Mouse (Mus musculus) monocyte, adult 2 months (primary cell): Measurements from ENCODE around the gene Rras.
"Not testable (repeated sequence)": the region's sequence is repeated elsewhere in the genome, so short reads cannot be mapped to it uniquely, and the experiment has no call there.

ENCODE experiments used
- DNase-seq, 2 experiments: peaks; one replicate each; pipeline ENCODE4 v3.0.0; 2022; ENCODE audit warnings: low spot score in 2 of 2, low read depth in 1 of 2

Gene Rras

GRCm38 (mm10) chr7:44999753-45000152 is 18.0 kb upstream of the Rras start:
- no peak for DNase-seq

DNA sequence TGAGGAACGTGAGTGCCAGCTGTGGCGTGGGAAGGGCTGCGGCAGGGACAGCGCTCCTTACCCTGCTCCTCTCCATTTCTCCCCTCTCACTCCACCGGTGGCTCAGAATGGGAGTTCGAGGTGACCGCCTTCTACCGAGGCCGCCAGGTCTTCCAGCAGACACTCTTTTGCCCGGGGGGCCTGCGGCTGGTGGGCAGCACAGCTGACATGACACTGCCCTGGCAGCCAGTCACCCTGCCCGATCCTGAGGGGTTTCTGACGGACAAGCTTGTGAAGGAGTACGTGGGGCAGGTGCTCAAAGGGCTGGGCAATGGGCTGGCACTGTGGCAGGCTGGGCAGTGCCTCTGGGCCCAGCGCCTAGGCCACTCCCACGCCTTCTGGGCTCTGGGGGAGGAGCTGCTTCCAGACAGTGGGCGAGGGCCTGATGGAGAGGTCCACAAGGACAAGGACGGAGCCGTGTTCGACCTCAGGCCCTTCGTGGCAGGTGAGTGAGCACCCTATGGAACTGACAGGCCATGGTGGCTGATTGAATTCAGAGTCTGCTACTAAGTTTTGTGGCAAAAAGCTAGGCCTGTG is 17.1 kb upstream of the Rras start:
- DNase-seq: no peak

DNA sequence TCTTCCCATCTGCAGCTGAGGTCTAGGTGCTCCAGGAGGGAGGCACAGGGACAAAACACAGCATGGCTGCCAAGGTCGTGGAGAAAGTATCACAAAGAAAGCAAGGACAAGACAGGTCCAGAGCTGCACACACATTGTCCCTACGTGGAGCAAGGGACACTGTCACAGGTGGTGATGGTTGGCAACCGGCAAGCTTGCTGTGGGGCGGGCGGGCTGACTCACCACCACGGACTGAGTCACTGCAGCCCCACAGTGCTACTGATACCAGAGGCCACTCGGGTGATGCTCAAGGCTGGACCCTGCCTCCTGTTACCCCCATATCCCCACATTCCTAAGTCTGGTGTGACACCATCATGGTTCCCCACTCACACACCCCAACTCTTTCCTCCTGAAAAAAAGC is 15.3 kb upstream of the Rras start:
- DNase-seq: no peak

GRCm38 (mm10) chr7:45004546-45004945 is 13.2 kb upstream of the Rras start:
- no peak for DNase-seq

GRCm38 (mm10) chr7:45005321-45005992 is 12.3 kb upstream of the Rras start:
- DNase-seq: no peak

DNA sequence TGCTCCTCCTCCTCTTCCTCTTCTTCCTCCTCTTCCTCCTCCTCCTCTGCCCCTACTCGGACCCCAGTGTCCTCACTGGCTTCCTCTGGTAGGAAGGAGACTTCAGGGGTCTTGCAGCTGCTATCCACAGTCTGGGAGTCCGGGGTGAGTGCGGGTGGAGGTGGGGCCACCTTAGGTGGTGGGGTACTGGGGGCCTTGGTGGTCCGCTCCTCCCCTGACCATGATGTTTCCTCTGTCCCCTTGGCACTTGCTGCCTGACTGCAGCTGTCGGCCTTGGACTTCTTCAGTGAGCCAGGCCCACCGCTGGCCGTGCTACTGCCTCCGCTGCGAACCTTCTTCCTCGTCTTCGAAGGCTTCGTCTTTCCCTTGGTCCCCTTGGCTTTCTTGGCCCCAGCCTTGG is 11.3 kb upstream of the Rras start:
- no peak for DNase-seq

DNA sequence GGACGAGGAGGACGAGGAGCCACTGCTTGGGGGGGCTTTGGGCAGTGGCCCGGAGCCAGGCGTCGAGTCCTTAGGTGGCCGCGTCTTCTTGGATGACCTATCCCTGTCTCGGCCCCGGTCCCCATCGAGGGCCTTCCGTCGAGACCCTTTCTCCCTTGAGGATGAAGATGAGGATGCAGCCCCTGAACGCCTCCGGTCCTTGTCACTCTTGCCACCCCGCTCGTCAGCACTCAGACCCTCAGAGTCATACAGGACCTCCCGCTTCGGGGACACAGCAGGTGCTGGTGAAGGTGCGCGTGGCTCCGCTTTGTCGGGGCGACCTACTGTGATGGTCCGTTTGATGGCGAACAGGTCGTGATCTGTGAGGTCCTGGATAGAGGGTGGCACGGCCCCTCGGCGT is 10.6 kb upstream of the Rras start:
- DNase-seq: no peak

DNA sequence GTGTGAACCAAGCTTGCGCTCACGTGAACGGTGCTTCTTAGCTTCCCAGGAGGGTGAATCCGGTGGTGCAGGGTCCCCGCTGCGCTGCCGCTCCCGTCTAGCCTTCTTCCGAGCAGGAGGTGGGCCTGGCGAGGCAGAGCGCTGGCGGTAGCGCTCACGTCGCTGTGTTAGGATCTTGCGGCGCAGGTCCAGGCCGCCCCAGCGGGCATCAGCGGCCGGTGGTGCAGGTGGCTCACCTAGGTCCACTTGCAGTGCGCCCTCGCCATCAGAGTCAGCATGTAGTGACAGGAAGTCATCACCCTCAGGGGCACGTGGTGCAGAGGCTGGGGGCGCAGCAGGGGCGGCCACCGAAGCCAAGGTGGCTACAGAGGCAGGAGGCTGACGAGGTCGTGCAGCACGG is 9.9 kb upstream of the Rras start:
- no peak for DNase-seq

- DNase-seq: no peak
These were observed 9.3 kb upstream of the Rras start for GRCm38 (mm10) chr7:45008411-45008810.

- DNase-seq: no peak
These were observed 5.8 kb upstream of the Rras start for GRCm38 (mm10) chr7:45012011-45012410.

- DNase-seq: no peak
These were observed 4.9 kb upstream of the Rras start for GRCm38 (mm10) chr7:45012824-45013223.

GRCm38 (mm10) chr7:45013366-45014095 is 4.2 kb upstream of the Rras start:
- no peak for DNase-seq

DNA sequence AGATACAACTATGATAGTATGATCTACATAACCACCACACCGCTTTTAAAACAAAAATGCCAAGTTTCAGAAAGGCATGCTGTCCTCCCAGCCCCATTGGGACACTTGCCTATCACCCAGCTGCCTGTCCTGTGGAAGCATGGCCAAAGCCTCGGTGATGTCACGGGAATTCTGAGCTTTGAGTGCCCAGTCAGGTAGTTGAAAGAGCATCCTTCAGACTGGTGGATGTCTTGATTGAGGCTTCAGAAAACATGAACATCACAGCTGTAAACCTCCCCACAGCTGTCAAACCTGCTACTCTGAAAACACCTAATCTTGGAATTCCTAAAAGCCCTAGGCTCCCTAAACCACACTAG is 3.7 kb upstream of the Rras start:
- DNase-seq: no peak

GRCm38 (mm10) chr7:45015344-45015956 is 2.3 kb upstream of the Rras start:
- no peak for DNase-seq

DNA sequence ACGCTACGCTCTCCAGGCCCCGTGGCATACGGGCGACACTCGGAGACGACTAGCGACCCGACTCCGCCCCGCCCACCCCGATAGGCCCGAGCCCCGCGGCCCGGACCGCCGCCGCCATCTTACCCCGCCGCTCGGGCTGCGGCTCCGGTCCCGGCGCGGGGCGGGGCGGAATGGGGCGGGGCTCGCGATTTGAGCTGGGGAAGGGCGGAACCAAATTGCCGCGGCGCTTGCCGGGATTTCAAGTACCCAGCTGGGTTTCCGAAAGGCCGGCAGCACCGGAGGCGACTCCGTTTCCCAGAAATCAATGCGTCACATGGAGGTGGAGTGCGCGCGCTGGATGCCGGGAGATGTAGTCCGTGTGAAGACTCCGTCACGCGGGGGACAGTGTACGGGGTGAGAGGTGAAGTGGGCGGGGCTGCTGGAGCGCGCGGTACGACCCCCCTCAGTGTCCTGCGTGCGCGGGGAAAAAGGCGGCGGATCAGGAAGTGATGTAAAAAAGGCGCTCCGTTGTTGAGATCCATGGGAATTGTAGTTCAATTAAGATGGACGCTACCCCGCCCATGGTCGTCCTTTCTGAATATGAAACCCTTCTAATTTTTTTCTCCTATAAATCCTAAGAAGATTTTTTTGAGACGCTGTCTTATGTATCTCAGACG is 1.7 kb upstream of the Rras start, which contains the start of gene Scaf1:
Gene Scaf1, minus strand, starts transcription at position 407 of the 656 bp plus-strand sequence.
- peak; percentile 98 for DNase-seq

GRCm38 (mm10) chr7:45016761-45017160 is 1.0 kb upstream of the Rras start:
- DNase-seq: no peak

DNA sequence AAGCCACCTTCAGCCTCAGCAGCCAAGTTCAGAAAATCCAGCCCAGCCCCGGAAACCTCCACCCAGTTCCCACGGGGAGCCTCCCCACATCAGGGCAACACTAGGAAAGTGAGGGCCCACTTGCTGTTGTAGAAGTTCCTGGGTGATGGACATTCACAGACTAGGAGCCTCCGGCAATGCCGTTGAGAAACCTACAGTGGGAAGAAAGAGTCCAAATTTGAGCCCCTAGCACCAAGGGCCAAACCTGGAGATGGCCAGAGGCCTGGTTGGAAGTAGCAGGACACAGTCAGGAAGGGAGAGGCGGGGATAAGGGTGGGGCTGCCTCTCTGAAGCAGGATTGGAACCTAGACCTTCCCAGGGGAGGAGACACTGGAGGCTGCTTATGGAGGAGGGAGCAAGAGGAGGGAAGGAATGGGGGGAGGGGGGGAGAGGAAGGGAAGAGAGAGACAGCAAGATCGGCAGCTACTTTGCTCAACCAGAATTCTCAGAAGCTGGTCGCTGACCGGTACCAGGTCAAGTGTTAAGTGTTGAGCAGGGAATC is 1.3 kb downstream of the Rras start:
- DNase-seq: no peak

DNA sequence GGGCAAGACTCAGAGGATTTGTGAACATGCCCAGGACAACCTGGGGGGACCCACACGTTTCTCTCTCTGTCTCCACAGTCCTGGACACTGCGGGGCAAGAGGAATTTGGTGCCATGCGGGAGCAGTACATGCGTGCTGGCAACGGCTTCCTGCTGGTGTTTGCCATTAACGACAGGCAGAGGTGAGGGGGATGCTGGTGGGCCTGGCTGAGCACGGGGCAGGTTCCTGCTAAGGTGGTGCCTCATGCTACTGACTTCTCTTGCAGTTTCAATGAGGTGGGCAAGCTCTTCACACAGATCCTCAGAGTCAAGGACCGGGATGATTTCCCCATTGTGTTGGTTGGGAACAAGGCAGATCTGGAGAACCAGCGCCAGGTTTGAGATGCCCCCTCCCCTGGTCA is 2.5 kb downstream of the Rras start:
- DNase-seq: no peak

- not testable (repeated sequence) for DNase-seq
These were observed 6.0 kb downstream of the Rras start for GRCm38 (mm10) chr7:45023711-45024110.

DNA sequence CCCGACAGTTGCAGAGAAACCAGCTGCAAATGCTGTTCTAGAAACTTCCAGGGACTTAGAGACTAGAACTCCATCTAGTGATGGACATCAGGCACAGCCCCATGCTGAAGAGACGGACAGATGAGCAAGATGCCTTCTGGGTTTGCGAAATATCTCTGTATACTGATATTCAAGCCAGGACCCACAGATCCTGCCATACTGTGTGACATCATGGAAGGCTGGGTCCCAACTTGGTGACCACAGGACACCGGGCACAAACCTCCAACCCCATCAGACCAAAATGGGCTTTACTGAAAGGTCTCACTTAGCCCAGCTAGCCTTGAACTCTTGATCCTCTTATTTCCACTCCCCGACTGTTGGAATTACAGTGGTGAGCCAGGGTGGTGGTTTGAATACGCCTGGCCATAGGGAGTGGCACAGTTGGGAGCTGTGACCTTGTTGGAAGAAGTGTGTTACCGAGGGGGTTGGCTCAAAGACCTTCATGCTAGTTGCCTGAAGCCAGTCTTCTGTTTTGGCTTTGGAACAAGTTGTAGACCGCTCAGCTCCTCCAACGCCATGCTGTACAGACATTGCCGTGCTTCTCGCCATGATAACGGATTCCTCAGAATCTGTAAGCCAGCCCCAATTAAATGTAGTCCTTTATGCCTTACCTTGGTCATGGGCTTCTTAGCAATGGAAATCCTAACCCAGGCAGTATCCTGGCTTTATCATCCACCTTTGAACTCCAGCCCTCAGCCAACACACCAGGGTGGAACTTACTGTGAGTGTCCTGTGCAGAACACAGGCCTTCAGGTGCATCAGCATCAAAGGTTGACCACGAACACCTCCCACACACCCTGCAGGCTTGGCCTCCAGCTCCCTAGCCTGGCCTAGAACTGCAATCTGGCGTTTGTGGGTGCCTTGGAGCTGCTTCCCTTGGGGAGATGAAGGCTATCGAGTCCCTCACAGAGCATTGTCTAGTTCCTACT is 6.8 kb downstream of the Rras start:
- no peak for DNase-seq
